Comparison of ENCODE assay signal across 13 mouse cellular contexts in genomic region chr6:34187986-34188599, GRCm38 (mm10). TPM values are rescaled to one million over a fixed set of nuclear protein-coding genes. Genes with fewer than 3 reads are reported as not detected.
DNase-seq lines count a peak whose midpoint lies in the region; ATAC-seq and TF ChIP-seq lines count a peak whose summit lies in the region.
"Had no signal": no experiment of that assay in that cellular context is flagged by ENCODE, and none has a peak within 500 bp of the region (broad histone marks: within the 10 kb centered on the region; RNA-seq: fewer than 3 reads in every experiment).

No protein-coding gene starts in this region.

- ATAC-seq in midbrain, embryonic 13.5 days, result no peak
- no peak for ATAC-seq in midbrain, embryonic 16.5 days
- no peak for ATAC-seq in kidney, postnatal 0 days (replicated peaks; ENCODE audit: low FRiP score, low read depth)

- intact Hi-C loops in gastrocnemius, postnatal 14 days (cut with DNase I; ENCODE audit: low total_unique reads), result no loop called here

- H3K36me3 ChIP-seq in midbrain, embryonic 13.5 days, result no peaks in the 10 kb centered on the region
- no peaks in the 10 kb centered on the region for H3K36me3 ChIP-seq in midbrain, embryonic 16.5 days (ENCODE audit: control insufficient read depth, insufficient read depth, low read length)
- no peaks in the 10 kb centered on the region for H3K36me3 ChIP-seq in kidney, postnatal 0 days (ENCODE audit: insufficient read depth, low read length)
- H3K36me3 ChIP-seq: forebrain, embryonic 12.5 days; neural tube, embryonic 15.5 days had no signal

- 28% methylated on average over 7 of the region's 7 CpGs for WGBS in midbrain, embryonic 13.5 days
- 27% methylated on average over 7 of the region's 7 CpGs for WGBS in midbrain, embryonic 16.5 days
- WGBS in kidney, postnatal 0 days, result 41% methylated on average over 7 of the region's 7 CpGs

- H3K9ac ChIP-seq in midbrain, embryonic 13.5 days (replicated peaks), result no peak overlapping the region
- H3K9ac ChIP-seq in midbrain, embryonic 16.5 days (ENCODE audit: low read depth, low read length), result no peak overlapping the region
- H3K9ac ChIP-seq in kidney, postnatal 0 days (ENCODE audit: low read depth, low read length), result no peak overlapping the region
- H3K9ac ChIP-seq: forebrain, embryonic 12.5 days; neural tube, embryonic 15.5 days had no signal

- H3K9me3 ChIP-seq in midbrain, embryonic 13.5 days, result no peaks in the 10 kb centered on the region
- H3K9me3 ChIP-seq in midbrain, embryonic 16.5 days (replicated peaks; ENCODE audit: control insufficient read depth, low read length, poor library complexity, severe bottlenecking), result no peaks in the 10 kb centered on the region; the same call in 1 of the 2 replicates
- H3K9me3 ChIP-seq in kidney, postnatal 0 days (replicated peaks; ENCODE audit: low read length), result no peaks in the 10 kb centered on the region
- H3K9me3 ChIP-seq: forebrain, embryonic 12.5 days; neural tube, embryonic 15.5 days had no signal

- peak overlapping the region; percentile 30; the same call in 1 of the 2 replicates for H3K27ac ChIP-seq in midbrain, embryonic 13.5 days
- H3K27ac ChIP-seq in midbrain, embryonic 16.5 days (ENCODE audit: low read length), result no peak overlapping the region
- no peak overlapping the region; the same call in 1 of the 2 replicates for H3K27ac ChIP-seq in kidney, postnatal 0 days
- H3K27ac ChIP-seq: forebrain, embryonic 12.5 days; macrophage; neural tube, embryonic 15.5 days had no signal

- peak; percentile 12 for DNase-seq in gastrocnemius, postnatal 14 days
- DNase-seq in gastrocnemius, postnatal 10 days, result no peak
- peak; percentile 54 for DNase-seq in kidney, postnatal 0 days (ENCODE audit: low spot score)
- DNase-seq in thymus, postnatal 25 days, result no peak
- no peak for DNase-seq in layer of hippocampus, postnatal 10 days (ENCODE audit: low spot score in 2 of 2)
- no peak for DNase-seq in cerebellum, adult 11 months
- DNase-seq: adrenal gland, postnatal 25 days; layer of hippocampus, adult 9-11 months had no signal

- no peak for TF ChIP-seq CTCF in kidney, postnatal 0 days (IDR thresholded peaks at IDR 0.05; ENCODE audit: low read depth)

- H3K4me1 ChIP-seq in midbrain, embryonic 13.5 days (replicated peaks), result 0 out of 2 replicates have a peak, but pooled peaks cover 3% of the 10 kb centered on the region
- H3K4me1 ChIP-seq in midbrain, embryonic 16.5 days (ENCODE audit: control insufficient read depth, insufficient read depth, low read length), result no peaks in the 10 kb centered on the region
- H3K4me1 ChIP-seq in kidney, postnatal 0 days (replicated peaks; ENCODE audit: insufficient read depth, low read length), result no peaks in the 10 kb centered on the region
- H3K4me1 ChIP-seq: neural tube, embryonic 15.5 days had no signal

- H3K27me3 ChIP-seq in midbrain, embryonic 13.5 days, result no peaks in the 10 kb centered on the region
- no peaks in the 10 kb centered on the region for H3K27me3 ChIP-seq in midbrain, embryonic 16.5 days (ENCODE audit: control insufficient read depth, insufficient read depth, low read depth, low read length)
- no peaks in the 10 kb centered on the region for H3K27me3 ChIP-seq in kidney, postnatal 0 days (ENCODE audit: insufficient read depth, low read length)
- H3K27me3 ChIP-seq: forebrain, embryonic 12.5 days; neural tube, embryonic 15.5 days had no signal

- H3K4me2 ChIP-seq in midbrain, embryonic 13.5 days (replicated peaks), result no peak overlapping the region
- H3K4me2 ChIP-seq in midbrain, embryonic 16.5 days (ENCODE audit: low read length), result no peak overlapping the region
- H3K4me2 ChIP-seq in kidney, postnatal 0 days (ENCODE audit: low read length), result no peak overlapping the region
- H3K4me2 ChIP-seq: forebrain, embryonic 12.5 days; neural tube, embryonic 15.5 days had no signal

- H3K4me3 ChIP-seq in midbrain, embryonic 13.5 days (replicated peaks), result no peak overlapping the region
- H3K4me3 ChIP-seq in midbrain, embryonic 16.5 days (ENCODE audit: low read depth, low read length), result no peak overlapping the region
- no peak overlapping the region for H3K4me3 ChIP-seq in kidney, postnatal 0 days (replicated peaks; ENCODE audit: low read depth, low read length)
- H3K4me3 ChIP-seq: forebrain, embryonic 12.5 days; neural tube, embryonic 15.5 days had no signal

RNA-seq across cellular contexts. Expression of gene Slc35b4, which starts 11.2 kb away (rescaled TPM):
- 10 to 100 TPM in 1 of 2 experiments, 1 to 10 TPM in 1; 7.0 to 10.6 TPM for total RNA-seq in gastrocnemius, postnatal 14 days (2021)
- 10 to 100 TPM in 1 of 2 experiments, 1 to 10 TPM in 1; 9.7 to 12.0 TPM for total RNA-seq in gastrocnemius, postnatal 10 days (2021)
- polyA plus RNA-seq in midbrain, embryonic 13.5 days (2015; fragmentation: Nextera tagmentation; extraction: Ambion mirVana), result 39.3 and 42.3 TPM in 2 replicates
- polyA plus RNA-seq in midbrain, embryonic 16.5 days (2015; fragmentation: Nextera tagmentation; extraction: Ambion mirVana), result 44.5 and 45.1 TPM in 2 replicates
- polyA plus RNA-seq in kidney, postnatal 0 days (2015; fragmentation: Nextera tagmentation; extraction: Ambion mirVana), result 60.4 and 70.3 TPM in 2 replicates
- total RNA-seq in layer of hippocampus, postnatal 10 days (2021), result 10 to 100 TPM; 34.9 to 41.0 TPM

Comparison
In these comparisons a context has a peak if more than half of its experiments do, and no peak if none do; other contexts are left out.
1. DNase-seq: peak in gastrocnemius, postnatal 14 days (single experiment) and kidney, postnatal 0 days (single experiment); none in gastrocnemius, postnatal 10 days (single experiment), thymus, postnatal 25 days (single experiment), layer of hippocampus, postnatal 10 days (0 of 2) and cerebellum, adult 11 months (single experiment).